Mouse (Mus musculus) layer of hippocampus, adult 18-20 months (tissue): ENCODE measurements around the gene Cxcl16. TPM values are rescaled to one million over a fixed set of nuclear protein-coding genes. Genes with fewer than 3 reads are reported as not detected.
"Not testable (repeated sequence)": the region's sequence is repeated elsewhere in the genome, so short reads cannot be mapped to it uniquely, and the experiment has no call there.

Experiments
- DNase-seq, 2 experiments: peaks; one replicate each; pipeline ENCODE4 v3.0.0; 2022; ENCODE audit warnings: low spot score in 2 of 2
- long read RNA-seq: library from polyadenylated mRNA; stranded (forward); transcript quantifications from one replicate; pipeline ENCODE4 v2.0.0, GENCODE M21; 2021
- total RNA-seq, 2 experiments: library from RNA; stranded (reverse); gene quantifications; 2 replicates each; pipeline ENCODE4 v1.2.3; 2021

Gene Cxcl16
- total RNA-seq: 1 to 10 TPM in 1 of 2 experiments, under 1 TPM in 1; 0.82 to 1.3 TPM
- long read RNA-seq, partial matches to known transcripts: 0 of 2 reads
- long read RNA-seq, other reads (novel, unspliced or antisense): 2 of 2 reads

GRCm38 (mm10) chr11:70459601-70460101 lies at the start of gene Cxcl16:
Cxcl16 (minus strand) TSS chr11:70459984.
- no peak for DNase-seq

- no peak for DNase-seq
Measured at GRCm38 (mm10) chr11:70506962-70507515, 47.3 kb upstream of the Cxcl16 start.

GRCm38 (mm10) chr11:70506385-70506784 lies 46.6 kb upstream of the Cxcl16 start:
- peak in 1 of 2 experiments; percentile 58 for DNase-seq

- no peak for DNase-seq
Measured at GRCm38 (mm10) chr11:70504970-70505369, 45.2 kb upstream of the Cxcl16 start, which contains the start of gene Tm4sf5. Tm4sf5 (plus strand) TSS chr11:70505244.

- no peak for DNase-seq
Measured at GRCm38 (mm10) chr11:70502018-70502417, 42.2 kb upstream of the Cxcl16 start.

- DNase-seq: no peak
Measured at GRCm38 (mm10) chr11:70500476-70500812, 40.7 kb upstream of the Cxcl16 start.

GRCm38 (mm10) chr11:70499566-70500475 lies 40.0 kb upstream of the Cxcl16 start:
- DNase-seq: no peak

- no peak for DNase-seq
Measured at GRCm38 (mm10) chr11:70489684-70490083, 29.9 kb upstream of the Cxcl16 start.

- DNase-seq: no peak
Measured at GRCm38 (mm10) chr11:70489138-70489537, 29.4 kb upstream of the Cxcl16 start.

GRCm38 (mm10) chr11:70487816-70488215 lies 28.0 kb upstream of the Cxcl16 start:
- DNase-seq: no peak

GRCm38 (mm10) chr11:70485498-70485897 lies 25.7 kb upstream of the Cxcl16 start:
- no peak for DNase-seq

GRCm38 (mm10) chr11:70474872-70475534 lies 15.2 kb upstream of the Cxcl16 start:
- DNase-seq: no peak

GRCm38 (mm10) chr11:70473291-70473690 lies 13.5 kb upstream of the Cxcl16 start:
- DNase-seq: not testable (repeated sequence)

- no peak for DNase-seq
Measured at GRCm38 (mm10) chr11:70472716-70473115, 12.9 kb upstream of the Cxcl16 start.

GRCm38 (mm10) chr11:70469764-70470163 lies 10.0 kb upstream of the Cxcl16 start:
- DNase-seq: no peak

GRCm38 (mm10) chr11:70467902-70468619 lies 8.3 kb upstream of the Cxcl16 start:
- no peak for DNase-seq

- DNase-seq: no peak
Measured at GRCm38 (mm10) chr11:70465824-70466223, 6.0 kb upstream of the Cxcl16 start.

GRCm38 (mm10) chr11:70465211-70465610 lies 5.4 kb upstream of the Cxcl16 start:
- no peak for DNase-seq

GRCm38 (mm10) chr11:70463970-70464369 lies 4.2 kb upstream of the Cxcl16 start:
- DNase-seq: no peak

GRCm38 (mm10) chr11:70458688-70459600 lies 840 bp downstream of the Cxcl16 start, which contains the start of gene Zmynd15:
Zmynd15 (plus strand) TSS chr11:70459433.
- no peak for DNase-seq
